Mouse (Mus musculus): Measurements from ENCODE around the gene Bfsp2.

DNA sequence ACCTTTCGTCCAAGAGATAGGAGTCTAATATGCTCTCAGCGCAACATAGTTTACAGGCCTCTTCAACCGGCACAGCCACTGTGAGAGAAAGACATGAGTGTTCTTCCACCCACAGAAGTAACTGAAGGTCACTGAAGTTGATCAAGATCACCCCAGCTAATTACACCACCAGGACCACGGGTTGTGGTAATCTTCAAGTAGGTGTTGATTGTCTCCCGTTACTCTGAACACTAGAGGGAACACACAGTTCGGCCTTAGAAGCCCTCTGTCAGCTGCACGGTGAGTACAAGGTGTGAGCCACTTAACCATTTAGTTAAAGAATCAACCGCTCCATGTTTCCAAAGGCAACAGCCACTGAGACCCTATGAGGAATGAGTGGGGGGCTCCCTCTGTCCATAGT, 11.8 kb upstream of the Bfsp2 start:
- TF ChIP-seq POLR2A (IDR thresholded peaks at IDR 0.05; ENCODE audit: borderline replicate concordance, extremely low read depth, low read depth, low read length) (no peak), CTCF (IDR thresholded peaks at IDR 0.05; ENCODE audit: insufficient read depth, low read length) (no peak)

All from lung, adult 2 months (tissue).